In genomic region chr7:72066352-72066751, GRCm38 (mm10) we compare ENCODE assay signal across 18 mouse cellular contexts.
"Had no signal": no experiment of that assay in that cellular context is flagged by ENCODE, and none has a peak within 500 bp of the region (broad histone marks: within the 10 kb centered on the region; RNA-seq: fewer than 3 reads in every experiment).

No protein-coding gene starts in this region.

- H3K36me3 ChIP-seq: midbrain, embryonic 10.5 days; midbrain, embryonic 12.5 days; neural tube, embryonic 13.5 days; neural tube, embryonic 15.5 days had no signal

- H3K4me2 ChIP-seq: lung, embryonic 14.5 days; midbrain, embryonic 12.5 days; neural tube, embryonic 13.5 days; neural tube, embryonic 15.5 days had no signal

- ATAC-seq: midbrain, embryonic 16.5 days had no signal

- H3K27me3 ChIP-seq: midbrain, embryonic 12.5 days; neural tube, embryonic 13.5 days; neural tube, embryonic 15.5 days had no signal

- DNase-seq: lung, adult 18-20 months; lung, embryonic 14.5 days; lung, postnatal 10 days; lung, postnatal 4 days; midbrain, embryonic 14.5 days; retina, postnatal 1 day; right cerebral cortex, adult 18-20 months; right cerebral cortex, postnatal 25 days; right cerebral cortex, postnatal 4 days; spleen, adult 18-20 months; thymus, adult 18-20 months; thymus, postnatal 14 days; thymus, postnatal 36 days had no signal

- H3K4me3 ChIP-seq: midbrain, embryonic 10.5 days; midbrain, embryonic 12.5 days; neural tube, embryonic 13.5 days; neural tube, embryonic 15.5 days had no signal
